Mouse (Mus musculus) CH12.LX (cell line): ENCODE results near the gene Tmem130. TPM values are rescaled to one million over a fixed set of nuclear protein-coding genes. Genes with fewer than 3 reads are reported as not detected.

Experiments
- DNase-seq: peaks from one replicate; pipeline ENCODE4 v3.0.0-alpha.2; 2013; ENCODE audit errors: extremely low read depth
- H3K27ac ChIP-seq: 2 replicates; pipeline ENCODE4 v1.5.1; 2012; ENCODE audit warnings: low read depth, mild to moderate bottlenecking, control low read depth, moderate library complexity; ENCODE audit not compliant: insufficient read depth
- H3K27me3 ChIP-seq: replicated peaks from 2 replicates; pipeline ENCODE3; 2012; ENCODE audit warnings: inconsistent platforms
- H3K36me3 ChIP-seq, 2 experiments: replicated peaks in 1 of 2; 2 replicates each; pipeline versions ENCODE3 to v1.6.1; 2012; ENCODE audit warnings: inconsistent platforms in 1 of 2, low read length in 1 of 2, mild to moderate bottlenecking in 1 of 2, mixed read lengths in 1 of 2, moderate library complexity in 1 of 2; ENCODE audit not compliant: control insufficient read depth in 1 of 2, insufficient read depth in 1 of 2
- H3K4me1 ChIP-seq, 2 experiments: 2 replicates each; pipeline ENCODE4 v1.6.1; 2012; ENCODE audit warnings: inconsistent platforms in 1 of 2, moderate library complexity in 1 of 2; ENCODE audit not compliant: insufficient read depth in 2 of 2, control insufficient read depth in 1 of 2
- H3K4me2 ChIP-seq: 2 replicates; pipeline ENCODE4 v1.6.1; 2012; ENCODE audit warnings: low read depth, mild to moderate bottlenecking, control low read depth; ENCODE audit not compliant: poor library complexity, insufficient read depth, severe bottlenecking
- H3K4me3 ChIP-seq, 3 experiments: fragments of 150-350 bp in 1 of 3; sonication (generic) in 1 of 3; replicated peaks in 1 of 3; 2 replicates each; pipeline versions ENCODE3 to v1.5.1; 2011 to 2012; ENCODE audit warnings: low read depth in 2 of 3, low read length in 2 of 3, mild to moderate bottlenecking in 2 of 3, moderate library complexity in 2 of 3, control low read depth in 1 of 3, improper control_type of control experiment in 1 of 3, inconsistent platforms in 1 of 3, mixed read lengths in 1 of 3; ENCODE audit not compliant: poor library complexity in 1 of 3
- H3K79me2 ChIP-seq: replicated peaks from 2 replicates; pipeline ENCODE4 v1.6.1; 2012; ENCODE audit warnings: mild to moderate bottlenecking, moderate library complexity; ENCODE audit not compliant: control insufficient read depth, poor library complexity, insufficient read depth, severe bottlenecking; ENCODE audit errors: extremely low read depth
- H3K9ac ChIP-seq: 2 replicates; pipeline ENCODE4 v1.6.1; 2012; ENCODE audit warnings: low read depth, mild to moderate bottlenecking, control low read depth, moderate library complexity; ENCODE audit not compliant: insufficient read depth
- H3K9me3 ChIP-seq: replicated peaks from 2 replicates; pipeline ENCODE3; 2012; ENCODE audit warnings: low read length, inconsistent platforms, mixed read lengths
- BHLHE40 ChIP-seq: IDR thresholded peaks from 2 replicates; pipeline ENCODE4 v1.6.1; 2011; ENCODE audit warnings: mild to moderate bottlenecking, low read depth, low read length, improper control_type of control experiment
- CHD1 ChIP-seq: IDR thresholded peaks from 2 replicates; pipeline ENCODE4 v1.6.1; 2012; ENCODE audit warnings: low read depth, low read length, improper control_type of control experiment, inconsistent platforms
- CHD2 ChIP-seq: IDR thresholded peaks from 2 replicates; pipeline ENCODE4 v1.6.1; 2011; ENCODE audit warnings: low read length, improper control_type of control experiment
- E2F4 ChIP-seq: IDR thresholded peaks from 2 replicates; pipeline ENCODE4 v1.6.1; 2011; ENCODE audit warnings: low read depth, low read length, improper control_type of control experiment; ENCODE audit not compliant: insufficient replicate concordance
- ETS1 ChIP-seq: conservative IDR thresholded peaks from 2 replicates; pipeline ENCODE4 v1.6.1; 2012; ENCODE audit warnings: low read depth, mild to moderate bottlenecking, inconsistent platforms, low read length, improper control_type of control experiment, moderate library complexity
- GABPA ChIP-seq: IDR thresholded peaks from 2 replicates; pipeline ENCODE4 v1.6.1; 2012; ENCODE audit warnings: low read depth, low read length, improper control_type of control experiment, inconsistent platforms; ENCODE audit not compliant: insufficient replicate concordance
- MAFK ChIP-seq: IDR thresholded peaks from 2 replicates; pipeline ENCODE4 v1.6.1; 2011; ENCODE audit warnings: low read length, improper control_type of control experiment; ENCODE audit not compliant: insufficient replicate concordance
- MEF2A ChIP-seq: IDR thresholded peaks from 2 replicates; pipeline ENCODE4 v1.6.1; 2014; ENCODE audit warnings: low read depth, mild to moderate bottlenecking, inconsistent platforms, low read length, improper control_type of control experiment, borderline replicate concordance
- MYC ChIP-seq: IDR thresholded peaks from 2 replicates; pipeline ENCODE4 v1.6.1; 2011; ENCODE audit warnings: low read depth, mild to moderate bottlenecking, improper control_type of control experiment, low read length
- POLR2A ChIP-seq: IDR thresholded peaks from 2 replicates; pipeline ENCODE4 v1.6.1; 2011; ENCODE audit warnings: low read depth, mild to moderate bottlenecking, improper control_type of control experiment, low read length
- RAD21 ChIP-seq: IDR thresholded peaks from 2 replicates; pipeline ENCODE4 v1.6.1; 2011; ENCODE audit warnings: low read depth, mild to moderate bottlenecking, low read length, improper control_type of control experiment, moderate library complexity
- RCOR1 ChIP-seq: conservative IDR thresholded peaks from 2 replicates; pipeline ENCODE4 v1.6.1; 2012; ENCODE audit warnings: low read depth, mild to moderate bottlenecking, inconsistent platforms, low read length, improper control_type of control experiment
- SIN3A ChIP-seq: IDR thresholded peaks from 2 replicates; pipeline ENCODE4 v1.6.1; 2012; ENCODE audit warnings: low read length, improper control_type of control experiment, inconsistent platforms
- SMC3 ChIP-seq: IDR thresholded peaks from 2 replicates; pipeline ENCODE4 v1.6.1; 2011; ENCODE audit warnings: low read depth, low read length, improper control_type of control experiment
- TBP ChIP-seq: conservative IDR thresholded peaks from 2 replicates; pipeline ENCODE4 v1.6.1; 2011; ENCODE audit warnings: low read depth, low read length, improper control_type of control experiment
- USF1 ChIP-seq: IDR thresholded peaks from 2 replicates; pipeline ENCODE4 v1.6.1; 2014; ENCODE audit warnings: low read depth, mild to moderate bottlenecking, inconsistent platforms, low read length, improper control_type of control experiment
- ZC3H11A ChIP-seq: IDR thresholded peaks from 2 replicates; pipeline ENCODE4 v1.6.1; 2012; ENCODE audit warnings: low read depth, mild to moderate bottlenecking, inconsistent platforms, low read length, improper control_type of control experiment
- ZNF384 ChIP-seq: IDR thresholded peaks from 2 replicates; pipeline ENCODE4 v1.6.1; 2012; ENCODE audit warnings: low read depth, low read length, improper control_type of control experiment, inconsistent platforms
- dilution Hi-C: fragments of 300-500 bp; cut with MboI; formaldehyde crosslinking; loops from 2 replicates; pipeline ENCODE4 v1.14.3; 2020; ENCODE audit warnings: low sequenced_read_pairs; ENCODE audit not compliant: extremely low pct_unique_long_range_greater_than_20kb, extremely low pct_ligation_motif_present
- in situ Hi-C: fragments of 300-500 bp; cut with MboI; formaldehyde crosslinking; loops from 3 replicates; pipeline ENCODE4 v1.14.3; 2019; ENCODE audit warnings: low sequenced_read_pairs, low pct_ligation_motif_present, low pct_unique_long_range_greater_than_20kb, mixed read lengths
- polyA plus RNA-seq: library from polyadenylated mRNA; unstranded; fragments of >175 nt; gene quantifications from 2 replicates; pipeline ENCODE4 v1.2.1, GENCODE M21; 2012; ENCODE audit warnings: low read depth; ENCODE audit not compliant: insufficient read length
- total RNA-seq, 2 experiments: library from RNA; depleted of rRNA; stranded (reverse); fragments of 300-350 nt in 1 of 2; fragments of >200 nt in 1 of 2; gene quantifications; 2 replicates each; pipeline ENCODE4 v1.2.3; 2012 to 2014

Tmem130 gene
- total and polyA plus RNA-seq, 3 experiments, result not detected

DNA sequence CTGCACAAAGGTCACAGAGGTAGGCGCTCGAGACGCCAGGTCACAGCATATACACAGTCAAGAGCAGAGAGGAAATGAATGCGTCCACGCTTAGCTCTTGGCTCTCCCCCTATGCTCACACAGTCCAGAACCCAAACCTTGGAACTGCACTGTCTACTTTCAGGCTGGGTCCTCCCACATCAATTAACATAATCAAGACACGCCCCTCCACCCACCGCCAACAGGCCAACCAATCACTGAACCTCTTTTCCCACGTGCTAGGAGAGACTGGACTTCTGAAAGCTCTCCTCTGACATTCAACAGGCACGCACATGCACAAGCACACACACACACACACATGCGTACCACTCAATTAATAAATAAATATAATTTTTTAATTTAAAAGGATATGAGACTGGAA, 48.2 kb downstream of the Tmem130 start:
- H3K27me3 ChIP-seq, result peaks cover 7% of the 10 kb centered on the region
- no peaks in the 10 kb centered on the region for H3K79me2 ChIP-seq
- H3K36me3 ChIP-seq, result no peaks in the 10 kb centered on the region
- H3K4me1 ChIP-seq, result no peaks in the 10 kb centered on the region
- no peak overlapping the region for H3K27ac ChIP-seq
- H3K9ac ChIP-seq, result no peak overlapping the region
- H3K9me3 ChIP-seq, result no peaks in the 10 kb centered on the region
- TF ChIP-seq E2F4 (no peak), TBP (no peak), GABPA (no peak), ZC3H11A (no peak), RAD21 (no peak), MAFK (no peak), BHLHE40 (no peak)
- no peak overlapping the region for H3K4me3 ChIP-seq
- in situ Hi-C loops (no loop called here), dilution Hi-C loops (no loop called here)
- H3K4me2 ChIP-seq, result no peak overlapping the region
- no peak for DNase-seq

DNA sequence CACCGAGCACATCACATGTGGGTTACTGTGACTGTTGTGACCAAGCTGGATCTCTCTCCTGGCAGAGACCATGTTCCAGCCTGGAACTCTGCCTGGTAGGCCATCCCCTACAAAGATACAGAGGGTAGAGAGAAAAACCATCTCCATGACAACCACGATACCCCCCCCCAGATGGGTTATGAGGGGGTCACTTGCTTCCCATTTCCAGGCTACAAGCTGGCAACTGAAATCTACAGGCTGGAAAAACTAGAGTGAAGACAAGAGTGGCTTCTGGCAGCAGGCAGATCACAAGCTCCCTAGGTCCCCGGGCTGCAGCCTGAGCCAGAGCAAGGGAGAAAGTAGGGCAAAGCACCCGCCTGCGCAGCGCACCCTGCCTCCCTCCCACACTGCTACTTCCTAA, 54.0 kb downstream of the Tmem130 start:
- DNase-seq, result no peak
- in situ Hi-C loops, result no loop called here
- dilution Hi-C loops, result no loop called here

DNA sequence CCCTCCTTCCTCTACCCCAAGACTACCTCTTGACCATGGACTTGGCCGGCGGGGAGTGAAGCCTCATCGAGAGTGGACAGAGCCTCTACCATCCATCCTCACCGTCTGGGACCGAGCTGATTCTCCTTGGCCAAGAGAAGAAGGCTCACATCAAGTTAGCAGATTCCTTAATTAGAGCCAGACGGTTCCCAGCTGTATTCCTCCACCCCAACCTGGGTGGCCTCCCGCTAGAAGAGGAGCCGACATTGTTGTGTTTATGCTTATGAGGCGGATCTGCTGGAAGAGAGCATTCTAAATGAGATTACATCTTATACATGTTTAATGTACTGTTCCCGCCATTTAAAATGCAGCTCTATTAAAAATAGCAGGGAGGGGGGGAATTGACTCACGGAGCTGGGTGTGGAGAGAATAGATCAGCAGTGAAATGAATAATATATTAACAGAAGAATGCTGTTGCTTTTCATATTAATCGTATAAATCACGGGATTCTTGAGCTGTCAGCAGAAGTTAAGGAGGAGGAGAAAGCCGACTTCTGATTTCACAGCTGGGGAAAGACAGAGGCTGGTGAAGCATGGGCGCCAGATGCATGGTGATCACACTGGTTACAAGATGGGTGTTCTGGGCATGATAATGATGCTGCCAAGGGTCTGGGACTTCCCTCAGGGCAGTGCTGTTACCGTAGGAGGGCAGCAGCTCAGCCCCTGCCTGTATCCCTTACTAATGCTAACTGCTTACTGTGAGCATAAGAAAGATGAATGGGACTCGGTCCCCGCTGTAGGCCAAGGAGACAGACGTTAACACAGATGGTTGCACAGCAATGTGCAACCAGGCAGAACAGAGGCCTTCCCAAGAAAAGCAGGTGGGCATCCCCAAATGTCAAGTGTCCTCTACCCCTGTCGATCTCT, 57.9 kb downstream of the Tmem130 start:
- peaks cover 11% of the 10 kb centered on the region for H3K9me3 ChIP-seq
- peaks cover 10% of the 10 kb centered on the region for H3K27me3 ChIP-seq
- no peaks in the 10 kb centered on the region for H3K36me3 ChIP-seq
- no peak for DNase-seq
- peaks cover 0 to 14% of the 10 kb centered on the region in 2 experiments; a peak in 2 of 4 replicates for H3K4me1 ChIP-seq
- no peak overlapping the region for H3K27ac ChIP-seq
- no peak overlapping the region for H3K4me2 ChIP-seq
- H3K4me3 ChIP-seq, result no peak overlapping the region
- no peaks in the 10 kb centered on the region for H3K79me2 ChIP-seq
- in situ Hi-C loops, result no loop called here
- TF ChIP-seq MEF2A (no peak), POLR2A (no peak), MYC (no peak), SMC3 (no peak), USF1 (no peak), BHLHE40 (no peak), CHD2 (no peak), ZNF384 (no peak)
- TF ChIP-seq, all 38 proteins: peak for 0
- dilution Hi-C loops, result no loop called here
- H3K9ac ChIP-seq, result no peak overlapping the region

More for the DNA sequence above, 54.0 kb downstream of the Tmem130 start:
- Histone ChIP-seq H3K36me3 (no peaks in the 10 kb centered on the region), H3K9ac (no peak overlapping the region), H3K4me2 (no peak overlapping the region), H3K9me3 (peaks cover 7% of the 10 kb centered on the region), H3K27me3 (peaks cover 7% of the 10 kb centered on the region), H3K4me1 (peaks cover 0 to 7% of the 10 kb centered on the region in 2 experiments; a peak in 2 of 4 replicates), H3K4me3 (no peak overlapping the region), H3K27ac (no peak overlapping the region), H3K79me2 (no peaks in the 10 kb centered on the region)
- TF ChIP-seq CHD1 (no peak), BHLHE40 (no peak), RCOR1 (no peak), ETS1 (no peak), SMC3 (no peak), SIN3A (no peak), RAD21 (no peak), E2F4 (no peak)
